Mouse (Mus musculus) spleen, postnatal 0 days (tissue): ENCODE data around the gene Srsy. TPM values are rescaled to one million over a fixed set of nuclear protein-coding genes. Genes with fewer than 3 reads are reported as not detected.

Source experiments
- polyA plus RNA-seq: library from polyadenylated mRNA; unstranded; fragments of >200 nt; fragmentation: Nextera tagmentation; extraction: Ambion mirVana; gene quantifications from 2 replicates; pipeline ENCODE4 v1.2.1, GENCODE M21; 2015

Gene Srsy
- not detected in 2 replicates for polyA plus RNA-seq

GRCm38 (mm10) chrY:17937230-17937629, at the start of gene Srsy:
Gene Srsy, minus strand, starts transcription at chrY:17937330.

Other genes with a start within 250 kb of the Srsy start
- gene Gm21904, start 91.1 kb downstream of the Srsy start, polyA plus RNA-seq, result not detected in 2 replicates
- gene Gm20772, start 62.6 kb downstream of the Srsy start, polyA plus RNA-seq, result not detected in 2 replicates
- gene Gm20831, start 62.6 kb downstream of the Srsy start, polyA plus RNA-seq, result not detected in 2 replicates
- gene Gm21764, start 124.5 kb upstream of the Srsy start, polyA plus RNA-seq, result not detected in 2 replicates
- not detected in 2 replicates for gene Ssty1, start 151.8 kb upstream of the Srsy start, polyA plus RNA-seq